Mouse (Mus musculus): ENCODE data around the gene Hist1h4h.
A peak's percentile ranks its signal among the peaks of the same experiment; 100 is the strongest.
"Not testable (repeated sequence)": the region's sequence is repeated elsewhere in the genome, so short reads cannot be mapped to it uniquely, and the experiment has no call there.

DNA sequence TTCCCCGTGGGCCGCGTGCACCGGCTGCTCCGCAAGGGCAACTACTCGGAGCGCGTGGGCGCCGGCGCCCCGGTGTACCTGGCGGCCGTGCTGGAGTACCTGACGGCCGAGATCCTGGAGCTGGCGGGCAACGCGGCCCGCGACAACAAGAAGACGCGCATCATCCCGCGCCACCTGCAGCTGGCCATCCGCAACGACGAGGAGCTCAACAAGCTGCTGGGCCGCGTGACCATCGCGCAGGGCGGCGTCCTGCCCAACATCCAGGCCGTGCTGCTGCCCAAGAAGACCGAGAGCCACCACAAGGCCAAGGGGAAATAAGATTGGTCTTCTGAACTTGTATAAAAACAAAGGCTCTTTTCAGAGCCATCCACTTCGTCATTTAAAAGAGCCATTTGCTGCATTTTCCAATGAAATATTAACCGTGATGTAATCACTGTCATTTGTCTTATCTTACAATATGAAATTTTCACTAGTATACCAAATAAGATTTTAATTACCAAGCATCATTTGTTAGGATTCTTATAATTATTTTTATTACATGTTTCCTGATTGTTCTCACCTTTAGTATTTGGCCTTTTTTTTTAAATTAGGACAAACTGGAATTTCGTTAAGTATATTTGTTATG lies 43.8 kb downstream of the Hist1h4h start:
- TF ChIP-seq POLR2A (IDR thresholded peaks at IDR 0.05; ENCODE audit: insufficient read length, low read depth) (peak; percentile 61), POLR2AphosphoS2 (IDR thresholded peaks at IDR 0.05; ENCODE audit: insufficient read length, low read depth) (peak; percentile 70)
- not testable (repeated sequence) for TF ChIP-seq USF1 (IDR thresholded peaks at IDR 0.05; ENCODE audit: low read depth); E2F4 (IDR thresholded peaks at IDR 0.05; ENCODE audit: insufficient read depth); TCF12 (IDR thresholded peaks at IDR 0.05; ENCODE audit: insufficient read depth, poor library complexity, severe bottlenecking); TCF3 (IDR thresholded peaks at IDR 0.05; ENCODE audit: insufficient read length, low read depth); CEBPB (IDR thresholded peaks at IDR 0.05; ENCODE audit: insufficient read depth, poor library complexity, severe bottlenecking); MYOD1 (IDR thresholded peaks at IDR 0.05; ENCODE audit: control insufficient read depth in 1 of 3, insufficient read length in 2 of 3, low read depth in 2 of 3)
